Mouse (Mus musculus) megakaryocyte-erythroid progenitor cell, adult 5 weeks (primary cell): ENCODE results near the gene Rac3. TPM values are rescaled to one million over a fixed set of nuclear protein-coding genes. Genes with fewer than 3 reads are reported as not detected.

ENCODE experiments used
- polyA plus RNA-seq: library from polyadenylated mRNA; stranded (reverse); fragments of >175 nt; gene quantifications from 2 replicates; pipeline ENCODE4 v1.2.3, GENCODE M21; 2012

Gene Rac3
- polyA plus RNA-seq = 5.4 and 8.3 TPM in 2 replicates

DNA sequence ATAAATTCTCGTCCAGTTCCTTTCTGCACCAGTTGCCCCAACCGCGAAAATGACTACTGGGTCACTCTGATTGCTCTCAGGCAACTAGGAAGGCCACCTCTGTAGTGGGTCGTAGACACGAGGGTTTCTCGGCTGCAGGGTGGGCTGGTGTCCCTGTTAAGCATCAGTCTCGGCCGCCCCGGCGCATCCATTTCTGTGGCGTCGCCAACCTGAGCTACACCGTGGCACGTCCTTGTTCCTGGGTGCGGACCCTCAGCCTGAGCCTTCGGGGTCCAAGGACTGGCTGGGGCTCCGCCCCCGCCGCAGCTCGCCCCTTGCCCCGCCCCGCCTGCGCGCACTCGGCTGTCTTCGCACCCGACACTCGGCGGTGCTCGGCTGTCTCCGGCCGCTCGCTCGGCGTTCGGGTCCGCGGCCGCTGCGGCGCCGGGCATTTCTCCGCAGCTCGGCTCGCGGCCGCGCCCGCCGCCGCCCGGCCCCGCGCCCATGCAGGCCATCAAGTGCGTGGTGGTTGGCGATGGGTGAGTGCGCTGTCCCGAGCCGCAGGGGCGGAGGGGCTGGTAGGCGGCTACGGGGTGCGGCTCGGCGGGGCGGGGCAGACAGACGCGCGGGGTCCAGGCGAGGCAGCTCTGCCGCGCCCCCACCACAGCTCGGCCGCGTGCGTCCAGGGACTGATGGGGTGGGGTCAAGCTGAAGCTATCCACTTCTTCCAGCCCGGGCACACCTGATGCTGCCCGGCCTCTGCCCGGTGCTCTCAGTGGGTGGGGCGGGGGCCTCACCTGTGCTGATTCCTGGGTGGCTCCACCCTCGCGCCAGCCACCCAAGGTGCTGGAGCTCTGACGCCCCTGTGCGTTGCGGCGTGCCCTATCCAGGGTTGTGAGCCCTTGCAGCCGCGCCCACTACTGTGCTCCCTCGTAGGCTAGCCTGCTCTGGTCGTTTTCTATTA is at the start of gene Rac3:
Gene Rac3 (plus strand): TSS at position 347 of the 943 bp plus-strand sequence.

DNA sequence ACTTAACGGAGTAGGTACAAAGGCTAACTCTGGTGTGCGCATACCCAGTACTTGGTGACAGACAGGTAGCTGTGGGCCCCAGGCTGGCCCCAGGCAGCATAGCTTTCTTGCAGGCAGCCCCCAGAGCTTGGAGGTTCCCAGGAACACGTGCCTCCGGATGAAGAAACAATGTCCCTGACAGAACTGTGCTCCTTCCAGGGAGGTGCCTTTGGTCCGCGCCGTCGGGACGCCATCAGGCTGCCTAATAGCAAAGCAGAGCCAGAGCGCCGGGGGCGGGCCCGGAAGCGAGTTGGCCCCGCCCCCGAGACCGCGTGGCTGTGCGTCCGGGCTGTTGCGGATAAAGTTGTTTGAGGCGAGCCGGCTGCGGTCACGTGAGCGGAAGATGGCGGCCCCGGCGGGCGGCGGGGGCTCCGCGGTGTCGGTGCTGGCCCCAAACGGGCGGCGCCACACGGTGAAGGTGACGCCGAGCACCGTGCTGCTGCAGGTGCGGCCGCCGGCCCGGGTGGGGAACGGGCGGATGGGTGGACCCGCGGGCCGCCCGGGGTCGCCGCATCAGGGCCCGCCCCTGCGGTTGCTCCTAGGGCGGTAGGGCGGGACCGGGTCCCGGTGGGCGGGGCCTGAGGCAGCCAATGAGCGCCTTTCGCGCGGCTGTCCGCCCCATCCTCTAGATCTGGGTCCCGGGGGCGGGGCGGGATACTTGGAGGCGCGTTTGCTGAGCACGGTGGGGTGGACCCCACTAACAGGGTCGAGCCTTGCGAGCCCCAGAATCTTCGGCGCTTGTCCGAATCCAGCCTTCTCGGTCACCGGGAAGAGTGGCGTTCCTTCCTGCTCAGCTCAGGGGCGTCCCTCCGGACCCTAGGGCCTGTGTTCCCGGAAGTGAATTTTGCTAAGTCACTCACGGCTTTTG is 48.3 kb upstream of the Rac3 start, which contains the start of gene Aspscr1:
Gene Aspscr1 (plus strand): TSS at position 287 of the 907 bp plus-strand sequence.

DNA sequence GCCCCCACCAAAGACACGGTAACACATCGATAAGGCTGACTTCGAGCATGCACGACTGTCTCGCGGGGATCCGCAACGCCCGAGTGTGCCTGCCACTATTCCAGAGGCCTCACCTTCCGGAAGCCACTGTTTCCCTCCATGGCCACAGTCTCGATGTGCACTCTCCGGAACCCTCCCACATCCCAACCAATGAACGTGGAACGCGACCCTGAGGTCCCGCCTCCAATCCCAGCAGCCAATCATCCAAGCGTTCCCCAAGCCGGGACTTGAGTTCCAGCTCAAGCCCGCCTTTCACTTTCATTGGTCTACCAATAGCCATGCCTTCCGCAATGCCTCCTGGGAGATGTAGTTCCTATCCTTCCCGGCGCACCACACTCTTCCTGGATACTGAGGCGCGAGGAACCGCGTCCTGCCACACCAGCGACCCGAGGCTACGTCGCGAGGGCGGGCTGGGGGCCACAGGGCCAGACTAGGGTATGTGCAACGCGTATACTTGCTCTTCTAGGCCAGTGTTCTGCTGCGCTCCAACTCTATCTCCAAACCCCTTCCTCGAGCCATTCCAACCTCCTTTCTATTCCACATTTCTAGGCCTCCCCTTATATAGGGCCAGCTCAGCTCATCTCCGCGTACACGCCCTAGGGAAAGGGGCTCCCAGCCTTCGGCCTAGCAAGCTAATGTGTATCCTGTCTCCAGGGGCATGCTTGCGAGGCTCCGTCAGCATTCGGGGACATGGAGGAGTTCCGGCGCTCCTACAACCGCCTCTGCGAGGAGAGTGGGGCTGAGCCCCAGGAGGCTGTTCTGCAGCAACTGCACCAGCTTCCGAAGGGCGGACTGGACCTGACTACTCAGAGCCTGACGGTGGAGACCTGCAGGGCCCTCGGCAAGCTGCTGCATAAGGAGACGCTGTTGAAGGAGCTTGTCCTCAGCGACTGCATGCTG is 7.4 kb upstream of the Rac3 start, which contains the start of the genes Cenpx and Lrrc45:
Gene Cenpx (minus strand): TSS at position 159 of the 939 bp plus-strand sequence.
Gene Lrrc45 (plus strand): TSS at position 346 of the 939 bp plus-strand sequence.

GRCm38 (mm10) chr11:120727169-120727527 is 5.9 kb downstream of the Rac3 start, which contains the start of gene Dcxr:
TSS of gene Dcxr (minus strand) at chr11:120727281.

DNA sequence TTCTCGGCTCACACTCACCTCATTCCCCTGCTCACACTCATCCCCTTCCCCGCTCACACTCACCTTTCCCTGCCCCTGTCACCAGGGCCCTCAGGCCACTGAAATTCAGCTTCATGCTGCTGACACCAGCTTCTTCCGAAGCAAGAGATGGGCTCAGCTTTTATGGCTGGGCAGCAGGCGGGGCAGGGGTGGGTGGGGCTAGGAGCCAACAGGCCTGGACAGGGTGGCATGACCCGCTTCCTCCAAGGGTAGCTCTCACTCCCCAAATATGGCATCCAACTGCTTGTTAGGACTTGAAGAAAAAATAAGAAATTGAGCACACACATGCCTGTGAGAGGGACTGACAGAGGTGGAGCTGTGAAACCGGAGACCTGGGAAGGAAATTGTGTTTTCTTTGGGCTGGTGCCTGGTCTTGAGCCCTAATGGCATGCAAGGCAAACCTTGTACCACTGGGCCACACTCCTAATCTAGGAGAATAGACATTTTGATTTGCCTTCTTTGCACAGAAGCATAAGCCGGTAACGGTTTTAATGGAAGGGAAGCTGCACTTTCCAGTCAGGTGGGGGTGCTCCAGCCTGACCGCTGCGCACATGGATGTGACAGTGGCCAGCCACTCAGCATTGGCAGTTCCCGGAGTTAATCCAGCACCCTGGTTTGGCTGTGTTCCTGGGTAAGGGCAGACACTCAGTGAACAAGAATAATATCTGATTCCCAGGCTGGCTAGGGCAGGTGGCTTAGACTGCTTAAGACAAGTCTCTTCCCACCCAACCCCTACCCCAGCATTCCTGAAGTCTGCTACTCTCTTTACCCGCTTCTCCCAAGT is 10.8 kb downstream of the Rac3 start, which contains the start of gene Cbr2:
Gene Cbr2 (minus strand): TSS at position 257 of the 823 bp plus-strand sequence.

GRCm38 (mm10) chr11:120762672-120763041 is 41.4 kb downstream of the Rac3 start, which contains the start of gene Hmga1b:
TSS of gene Hmga1b (plus strand) at chr11:120762794.

Other genes starting within 250 kb of the Rac3 start
- gene Mrpl12, start 236.9 kb upstream of the Rac3 start, polyA plus RNA-seq = 467 and 483 TPM in 2 replicates
- 47.2 and 58.4 TPM in 2 replicates for gene Slc25a10, start 229.6 kb upstream of the Rac3 start, polyA plus RNA-seq
- not detected in 2 replicates for gene Gcgr, start 190.8 kb upstream of the Rac3 start, polyA plus RNA-seq
- 170 and 188 TPM in 2 replicates for gene Mcrip1, start 171.7 kb upstream of the Rac3 start, polyA plus RNA-seq
- 0.24 TPM in 1 of 2 replicates, not detected in the other for gene Ppp1r27, start 170.3 kb upstream of the Rac3 start, polyA plus RNA-seq
- 1,164 and 1,680 TPM in 2 replicates for gene P4hb, start 148.2 kb upstream of the Rac3 start, polyA plus RNA-seq
- 1,098 and 1,284 TPM in 2 replicates for gene Arhgdia, start 139.8 kb upstream of the Rac3 start, polyA plus RNA-seq
- gene Alyref, start 123.1 kb upstream of the Rac3 start, polyA plus RNA-seq = 339 and 360 TPM in 2 replicates
- 111 and 156 TPM in 2 replicates for gene Anapc11, start 123.0 kb upstream of the Rac3 start, polyA plus RNA-seq
- gene Npb, start 113.0 kb upstream of the Rac3 start, polyA plus RNA-seq = 1.6 and 2.9 TPM in 2 replicates
- 93.8 and 116 TPM in 2 replicates for gene Pcyt2, start 103.5 kb upstream of the Rac3 start, polyA plus RNA-seq
- 246 and 280 TPM in 2 replicates for gene Sirt7, start 96.2 kb upstream of the Rac3 start, polyA plus RNA-seq
- gene Mafg, start 87.9 kb upstream of the Rac3 start, polyA plus RNA-seq = 51.4 and 66.1 TPM in 2 replicates
- gene Pycr1, start 77.7 kb upstream of the Rac3 start, polyA plus RNA-seq = 1.2 and 1.5 TPM in 2 replicates
- 0.05 TPM in 1 of 2 replicates, not detected in the other for gene Myadml2, start 73.3 kb upstream of the Rac3 start, polyA plus RNA-seq
- 0.17 and 0.18 TPM in 2 replicates for gene Notum, start 60.3 kb upstream of the Rac3 start, polyA plus RNA-seq
- 360 and 376 TPM in 2 replicates for gene Aspscr1, start 48.5 kb upstream of the Rac3 start, polyA plus RNA-seq
- gene Cenpx, start 7.7 kb upstream of the Rac3 start, polyA plus RNA-seq = 97.1 and 99.7 TPM in 2 replicates
- gene Lrrc45, start 7.5 kb upstream of the Rac3 start, polyA plus RNA-seq = 59.1 and 87.9 TPM in 2 replicates
- gene Dcxr, start 5.8 kb downstream of the Rac3 start, polyA plus RNA-seq = 32.0 and 32.8 TPM in 2 replicates
- not detected in 2 replicates for gene Cbr2, start 10.6 kb downstream of the Rac3 start, polyA plus RNA-seq
- 38.6 and 45.6 TPM in 2 replicates for gene Hmga1b, start 41.3 kb downstream of the Rac3 start, polyA plus RNA-seq
- 54.4 and 68.5 TPM in 2 replicates for gene Rfng, start 62.7 kb downstream of the Rac3 start, polyA plus RNA-seq
- gene Gps1, start 62.8 kb downstream of the Rac3 start, polyA plus RNA-seq = 52.0 and 53.8 TPM in 2 replicates
- gene Dus1l, start 74.9 kb downstream of the Rac3 start, polyA plus RNA-seq = 131 and 148 TPM in 2 replicates
- 256 and 260 TPM in 2 replicates for gene Fasn, start 103.1 kb downstream of the Rac3 start, polyA plus RNA-seq
- 5.9 and 8.1 TPM in 2 replicates for gene Ccdc57, start 211.4 kb downstream of the Rac3 start, polyA plus RNA-seq
- gene Slc16a3, start 227.0 kb downstream of the Rac3 start, polyA plus RNA-seq = 15.1 and 25.3 TPM in 2 replicates